Mouse (Mus musculus): ENCODE results near the gene Trpm5. TPM values are rescaled to one million over a fixed set of nuclear protein-coding genes. Genes with fewer than 3 reads are reported as not detected.
A peak's percentile ranks its signal among the peaks of the same experiment; 100 is the strongest.

Trpm5 gene
- polyA plus RNA-seq, 1 experiment from 2014 or later, result 9.8 TPM

- ATAC-seq, result no peak
- Histone ChIP-seq H3K27me3 (replicated peaks) (peaks cover 14% of the 10 kb centered on the region), H3K9ac (no peak overlapping the region), H3K4me1 (replicated peaks) (peaks cover 13% of the 10 kb centered on the region), H3K36me3 (no peaks in the 10 kb centered on the region), H3K27ac (no peak overlapping the region), H3K4me2 (replicated peaks) (no peak overlapping the region), H3K4me3 (replicated peaks) (no peak overlapping the region), H3K9me3 (no peaks in the 10 kb centered on the region)
- 91% methylated on average over 2 of the region's 2 CpGs for WGBS
Observed at GRCm38 (mm10) chr7:143044049-143044825, 50.2 kb downstream of the Trpm5 start.

GRCm38 (mm10) chr7:143042897-143043300 is 51.5 kb downstream of the Trpm5 start:
- H3K9ac ChIP-seq, result no peak overlapping the region
- WGBS, result 74% methylated on average over 3 of the region's 3 CpGs
- no peak overlapping the region for H3K27ac ChIP-seq
- H3K9me3 ChIP-seq, result no peaks in the 10 kb centered on the region
- H3K4me2 ChIP-seq (replicated peaks), result no peak overlapping the region
- H3K4me1 ChIP-seq (replicated peaks), result peaks cover 13% of the 10 kb centered on the region
- H3K27me3 ChIP-seq (replicated peaks), result peaks cover 14% of the 10 kb centered on the region
- H3K36me3 ChIP-seq, result no peaks in the 10 kb centered on the region
- ATAC-seq, result no peak
- H3K4me3 ChIP-seq (replicated peaks), result no peak overlapping the region

- Histone ChIP-seq H3K4me3 (replicated peaks) (no peak overlapping the region), H3K9ac (no peak overlapping the region), H3K4me2 (replicated peaks) (no peak overlapping the region), H3K36me3 (no peaks in the 10 kb centered on the region), H3K4me1 (replicated peaks) (peaks cover 13% of the 10 kb centered on the region), H3K9me3 (no peaks in the 10 kb centered on the region), H3K27me3 (replicated peaks) (peaks cover 14% of the 10 kb centered on the region), H3K27ac (peak overlapping the region; percentile 27; the same call in 1 of the 2 replicates)
- WGBS, result 59% methylated on average over 3 of the region's 3 CpGs
- 0 out of 2 replicates have a peak, but pooled peaks have one; percentile 43 for ATAC-seq
Observed at GRCm38 (mm10) chr7:143042089-143042488, 52.4 kb downstream of the Trpm5 start.

GRCm38 (mm10) chr7:143041138-143041822 is 53.2 kb downstream of the Trpm5 start:
- Histone ChIP-seq H3K27ac (0 out of 2 replicates have a peak overlapping the region, but pooled peaks have one; percentile 27), H3K36me3 (no peaks in the 10 kb centered on the region), H3K4me1 (replicated peaks) (peaks cover 13% of the 10 kb centered on the region), H3K4me3 (replicated peaks) (no peak overlapping the region), H3K4me2 (replicated peaks) (no peak overlapping the region), H3K9me3 (no peaks in the 10 kb centered on the region), H3K27me3 (replicated peaks) (peaks cover 14% of the 10 kb centered on the region), H3K9ac (no peak overlapping the region)
- 70% methylated on average over 3 of the region's 3 CpGs for WGBS
- ATAC-seq, result no peak

- Histone ChIP-seq H3K4me1 (replicated peaks) (peaks cover 13% of the 10 kb centered on the region), H3K27ac (no peak overlapping the region), H3K27me3 (replicated peaks) (peaks cover 14% of the 10 kb centered on the region), H3K9me3 (no peaks in the 10 kb centered on the region), H3K4me3 (replicated peaks) (no peak overlapping the region), H3K9ac (no peak overlapping the region), H3K36me3 (no peaks in the 10 kb centered on the region), H3K4me2 (replicated peaks) (no peak overlapping the region)
- ATAC-seq, result no peak
- 93% methylated on average over 3 of the region's 3 CpGs for WGBS
Observed at GRCm38 (mm10) chr7:143040561-143040960, 53.9 kb downstream of the Trpm5 start.

GRCm38 (mm10) chr7:143038174-143038931 is 56.1 kb downstream of the Trpm5 start:
- Histone ChIP-seq H3K9me3 (no peaks in the 10 kb centered on the region), H3K27me3 (replicated peaks) (peaks cover 14% of the 10 kb centered on the region), H3K9ac (no peak overlapping the region), H3K4me3 (replicated peaks) (no peak overlapping the region), H3K4me2 (replicated peaks) (no peak overlapping the region), H3K27ac (no peak overlapping the region), H3K36me3 (no peaks in the 10 kb centered on the region), H3K4me1 (replicated peaks) (peaks cover 13% of the 10 kb centered on the region)
- 89% methylated on average over 3 of the region's 3 CpGs for WGBS
- ATAC-seq, result no peak

- Histone ChIP-seq H3K27me3 (replicated peaks) (peaks cover 14% of the 10 kb centered on the region), H3K9me3 (no peaks in the 10 kb centered on the region), H3K27ac (no peak overlapping the region), H3K4me3 (replicated peaks) (no peak overlapping the region), H3K36me3 (no peaks in the 10 kb centered on the region), H3K4me1 (replicated peaks) (peaks cover 11% of the 10 kb centered on the region), H3K9ac (no peak overlapping the region), H3K4me2 (replicated peaks) (no peak overlapping the region)
- ATAC-seq, result no peak
- WGBS, result 96% methylated on average over 4 of the region's 4 CpGs
Observed at GRCm38 (mm10) chr7:143037306-143037705, 57.1 kb downstream of the Trpm5 start.

- Histone ChIP-seq H3K9ac (no peak overlapping the region), H3K4me1 (replicated peaks) (peaks cover 6% of the 10 kb centered on the region), H3K36me3 (no peaks in the 10 kb centered on the region), H3K4me3 (replicated peaks) (no peak overlapping the region), H3K27me3 (replicated peaks) (peaks cover 12% of the 10 kb centered on the region), H3K27ac (no peak overlapping the region), H3K4me2 (replicated peaks) (no peak overlapping the region), H3K9me3 (no peaks in the 10 kb centered on the region)
- ATAC-seq, result no peak
- WGBS, result 82% methylated on average over 3 of the region's 3 CpGs
Observed at GRCm38 (mm10) chr7:143036787-143037186, 57.7 kb downstream of the Trpm5 start.

- no peak overlapping the region for H3K4me3 ChIP-seq (replicated peaks)
- H3K4me2 ChIP-seq (replicated peaks), result no peak overlapping the region
- H3K9ac ChIP-seq, result no peak overlapping the region
- H3K27ac ChIP-seq, result no peak overlapping the region
- H3K9me3 ChIP-seq, result no peaks in the 10 kb centered on the region
- no peaks in the 10 kb centered on the region for H3K4me1 ChIP-seq (replicated peaks)
- ATAC-seq, result no peak
- WGBS, result 92% methylated on average over 8 of the region's 8 CpGs
- H3K36me3 ChIP-seq, result no peaks in the 10 kb centered on the region
- H3K27me3 ChIP-seq (replicated peaks), result peaks cover under 1% of the 10 kb centered on the region; the same call in 1 of the 2 replicates
Observed at GRCm38 (mm10) chr7:143034519-143035450, 59.7 kb downstream of the Trpm5 start.

GRCm38 (mm10) chr7:143034112-143034511 is 60.3 kb downstream of the Trpm5 start:
- 90% methylated on average over 2 of the region's 2 CpGs for WGBS
- Histone ChIP-seq H3K9me3 (no peaks in the 10 kb centered on the region), H3K4me1 (replicated peaks) (no peaks in the 10 kb centered on the region), H3K27me3 (replicated peaks) (no peaks in the 10 kb centered on the region; the same call in 1 of the 2 replicates), H3K4me3 (replicated peaks) (no peak overlapping the region), H3K27ac (no peak overlapping the region), H3K9ac (no peak overlapping the region), H3K4me2 (replicated peaks) (no peak overlapping the region), H3K36me3 (no peaks in the 10 kb centered on the region)
- no peak for ATAC-seq

GRCm38 (mm10) chr7:143033581-143033980 is 60.9 kb downstream of the Trpm5 start:
- no peaks in the 10 kb centered on the region for H3K36me3 ChIP-seq
- H3K9me3 ChIP-seq, result no peaks in the 10 kb centered on the region
- no peaks in the 10 kb centered on the region for H3K4me1 ChIP-seq (replicated peaks)
- no peak overlapping the region for H3K9ac ChIP-seq
- no peaks in the 10 kb centered on the region; the same call in 1 of the 2 replicates for H3K27me3 ChIP-seq (replicated peaks)
- WGBS, result 82% methylated on average over 4 of the region's 4 CpGs
- no peak overlapping the region for H3K27ac ChIP-seq
- H3K4me2 ChIP-seq (replicated peaks), result no peak overlapping the region
- ATAC-seq, result no peak
- H3K4me3 ChIP-seq (replicated peaks), result no peak overlapping the region
